10 mouse cellular contexts compared by ENCODE assay signal in the genomic region with DNA sequence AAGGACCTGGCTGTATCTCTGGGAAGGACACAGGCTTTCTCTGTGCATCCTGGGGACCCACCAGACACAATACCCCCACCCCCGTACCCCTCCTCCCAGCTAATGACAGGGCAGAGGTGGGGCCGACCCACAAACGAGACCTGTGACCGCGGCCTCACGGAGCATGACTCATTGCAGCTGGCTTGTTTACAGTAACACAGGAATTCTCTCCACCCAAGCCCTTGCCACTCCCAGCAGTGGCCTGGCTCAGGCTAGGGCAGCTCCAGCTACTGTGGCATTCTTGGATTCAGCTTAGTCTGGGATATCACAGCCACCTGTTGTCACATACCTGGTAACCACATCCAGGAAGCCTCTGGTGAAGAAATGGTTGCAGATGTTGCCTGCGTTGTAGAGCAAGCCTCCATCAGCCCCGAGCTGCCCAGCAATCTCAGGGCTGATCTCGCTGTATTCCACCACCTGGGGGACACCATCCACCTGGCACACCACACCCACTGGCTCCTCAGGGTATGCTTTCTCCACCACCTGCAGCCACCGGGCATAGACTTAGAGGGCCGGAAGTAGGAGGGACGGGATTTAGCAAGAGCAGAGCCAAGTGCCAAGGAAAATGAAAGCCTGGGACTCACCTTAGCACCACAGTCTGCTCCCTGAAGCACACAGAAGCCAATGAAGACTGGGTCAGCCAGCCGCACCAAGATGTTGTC. TPM values are rescaled to one million over a fixed set of nuclear protein-coding genes. Genes with fewer than 3 reads are reported as not detected.
DNase-seq lines count a peak whose midpoint lies in the region; ATAC-seq and TF ChIP-seq lines count a peak whose summit lies in the region.
"Had no signal": no experiment of that assay in that cellular context is flagged by ENCODE, and none has a peak within 500 bp of the region (broad histone marks: within the 10 kb centered on the region; RNA-seq: fewer than 3 reads in every experiment).

No protein-coding gene starts in this region.

- TF ChIP-seq CTCF in lung, embryonic 14.5 days (IDR thresholded peaks at IDR 0.05; ENCODE audit: low read depth) = no peak

- DNase-seq in lung, embryonic 14.5 days = peak; percentile 13
- no peak for DNase-seq in forebrain, embryonic 11.5 days (ENCODE audit: low spot score)
- DNase-seq in left cerebral cortex, postnatal 25 days (ENCODE audit: low spot score in 2 of 2) = no peak
- no peak for DNase-seq in midbrain, embryonic 10.5 days (ENCODE audit: low spot score)
- DNase-seq: thymus, postnatal 25 days had no signal

- H3K4me2 ChIP-seq in lung, embryonic 14.5 days = no peak overlapping the region
- no peak overlapping the region for H3K4me2 ChIP-seq in forebrain, embryonic 11.5 days (ENCODE audit: low read depth, low read length, severe bottlenecking)
- H3K4me2 ChIP-seq: midbrain, embryonic 12.5 days had no signal

- H3K9ac ChIP-seq in lung, embryonic 14.5 days = no peak overlapping the region
- no peak overlapping the region for H3K9ac ChIP-seq in forebrain, embryonic 11.5 days (ENCODE audit: low read length)
- H3K9ac ChIP-seq: midbrain, embryonic 12.5 days had no signal

- H3K27me3 ChIP-seq in megakaryocyte, embryonic 14.5 days (replicated peaks) = peaks cover 33% of the 10 kb centered on the region
- H3K27me3 ChIP-seq in lung, embryonic 14.5 days (ENCODE audit: insufficient read depth, low read length) = 0 out of 2 replicates have a peak, but pooled peaks cover 3% of the 10 kb centered on the region
- peaks cover 18% of the 10 kb centered on the region for H3K27me3 ChIP-seq in forebrain, embryonic 11.5 days (ENCODE audit: control insufficient read depth, insufficient read depth, low read length)
- H3K27me3 ChIP-seq in midbrain, embryonic 10.5 days (ENCODE audit: low read depth, poor library complexity, severe bottlenecking) = peaks cover 50% of the 10 kb centered on the region

- intact Hi-C loops in left cerebral cortex, postnatal 25 days (cut with DNase I) = no loop called here

- WGBS in lung, embryonic 14.5 days = 47% methylated on average over 13 of the region's 13 CpGs
- 71% methylated on average over 13 of the region's 13 CpGs for WGBS in forebrain, embryonic 11.5 days
- WGBS in midbrain, embryonic 10.5 days = 67% methylated on average over 13 of the region's 13 CpGs

- H3K27ac ChIP-seq in brown adipose tissue, adult 24 weeks (replicated peaks; ENCODE audit: low read depth, low read length) = no peak overlapping the region
- H3K27ac ChIP-seq in lung, embryonic 14.5 days (ENCODE audit: low read depth) = no peak overlapping the region
- no peak overlapping the region for H3K27ac ChIP-seq in forebrain, embryonic 11.5 days (ENCODE audit: low read depth, low read length)
- no peak overlapping the region for H3K27ac ChIP-seq in midbrain, embryonic 10.5 days (replicated peaks)
- H3K27ac ChIP-seq: midbrain, embryonic 12.5 days had no signal

- H3K4me3 ChIP-seq in megakaryocyte, embryonic 14.5 days (replicated peaks) = peak overlapping the region; percentile 95
- H3K4me3 ChIP-seq in brown adipose tissue, adult 24 weeks (ENCODE audit: insufficient read depth, low read depth, low read length) = 0 out of 2 replicates have a peak overlapping the region, but pooled peaks have one; percentile 93
- no peak overlapping the region for H3K4me3 ChIP-seq in lung, embryonic 14.5 days (ENCODE audit: low read depth, low read length)
- H3K4me3 ChIP-seq in forebrain, embryonic 11.5 days (ENCODE audit: low read depth, low read length) = no peak overlapping the region
- no peak overlapping the region for H3K4me3 ChIP-seq in midbrain, embryonic 10.5 days
- H3K4me3 ChIP-seq: midbrain, embryonic 12.5 days had no signal

- peaks cover 40% of the 10 kb centered on the region for H3K4me1 ChIP-seq in megakaryocyte, embryonic 14.5 days
- H3K4me1 ChIP-seq in brown adipose tissue, adult 24 weeks (ENCODE audit: control insufficient read depth, insufficient read depth, insufficient read length, low read length) = peaks cover 3% of the 10 kb centered on the region; the same call in 1 of the 2 replicates
- H3K4me1 ChIP-seq in lung, embryonic 14.5 days (ENCODE audit: insufficient read depth) = 0 out of 2 replicates have a peak, but pooled peaks cover 3% of the 10 kb centered on the region
- H3K4me1 ChIP-seq in forebrain, embryonic 11.5 days (replicated peaks; ENCODE audit: control insufficient read depth, insufficient read depth, low read length) = 0 out of 2 replicates have a peak, but pooled peaks cover 5% of the 10 kb centered on the region
- H3K4me1 ChIP-seq in midbrain, embryonic 10.5 days = peaks cover 14% of the 10 kb centered on the region

- no peak for ATAC-seq in megakaryocyte, adult 5-6 weeks (ENCODE audit: poor library complexity, severe bottlenecking)
- ATAC-seq in lung, embryonic 14.5 days (ENCODE audit: insufficient read depth) = no peak
- ATAC-seq in forebrain, embryonic 11.5 days (replicated peaks; ENCODE audit: low FRiP score) = no peak
- ATAC-seq: inflammation-experienced regulatory T-cells, adult 6 months had no signal

- H3K36me3 ChIP-seq in megakaryocyte, embryonic 14.5 days (replicated peaks; ENCODE audit: low read length) = peaks cover 56% of the 10 kb centered on the region
- H3K36me3 ChIP-seq in lung, embryonic 14.5 days (ENCODE audit: insufficient read depth) = no peaks in the 10 kb centered on the region
- H3K36me3 ChIP-seq in forebrain, embryonic 11.5 days (ENCODE audit: control insufficient read depth, insufficient read depth, low read length) = no peaks in the 10 kb centered on the region
- no peaks in the 10 kb centered on the region for H3K36me3 ChIP-seq in midbrain, embryonic 10.5 days
- H3K36me3 ChIP-seq: midbrain, embryonic 12.5 days had no signal

- H3K9me3 ChIP-seq in megakaryocyte, embryonic 14.5 days = no peaks in the 10 kb centered on the region
- H3K9me3 ChIP-seq in lung, embryonic 14.5 days (ENCODE audit: low read depth, low read length) = no peaks in the 10 kb centered on the region
- no peaks in the 10 kb centered on the region for H3K9me3 ChIP-seq in forebrain, embryonic 11.5 days (ENCODE audit: control insufficient read depth, low read length)
- H3K9me3 ChIP-seq in midbrain, embryonic 10.5 days (replicated peaks) = no peaks in the 10 kb centered on the region
- H3K9me3 ChIP-seq: midbrain, embryonic 12.5 days had no signal

RNA-seq across cellular contexts. Expression of gene Uap1l1, which starts 1.9 kb away (rescaled TPM):
- polyA plus RNA-seq in megakaryocyte, embryonic 14.5 days (2012; ENCODE audit: insufficient read depth, low replicate concordance) = 12.1 and 13.3 TPM in 2 replicates
- total RNA-seq in megakaryocyte, adult 5-6 weeks (2015) = 34.4 and 36.0 TPM in 2 replicates
- 11.0 and 12.6 TPM in 2 replicates for total RNA-seq in megakaryocyte, adult 5-6 weeks (2017)
- 6.1 and 9.1 TPM in 2 replicates for polyA plus RNA-seq in brown adipose tissue, adult 24 weeks (2012; ENCODE audit: insufficient read depth, insufficient read length, missing spikeins)
- polyA plus RNA-seq in lung, embryonic 14.5 days (2014; fragmentation: Nextera tagmentation; extraction: Ambion mirVana) = 17.4 and 20.1 TPM in 2 replicates
- 3.1 and 5.4 TPM in 2 replicates for polyA plus RNA-seq in forebrain, embryonic 11.5 days (2014; fragmentation: Nextera tagmentation; extraction: Ambion mirVana)
- total RNA-seq in left cerebral cortex, postnatal 25 days (2021) = 10 to 100 TPM; 11.3 to 14.0 TPM
- polyA plus RNA-seq in midbrain, embryonic 10.5 days (2016; fragmentation: Nextera tagmentation; extraction: Ambion mirVana) = 6.0 and 8.4 TPM in 2 replicates

RNA-seq across cellular contexts. Expression of gene Dpp7, which starts 7.5 kb away (rescaled TPM):
- 4.3 and 4.4 TPM in 2 replicates for polyA plus RNA-seq in megakaryocyte, embryonic 14.5 days (2012; ENCODE audit: insufficient read depth, low replicate concordance)
- total RNA-seq in megakaryocyte, adult 5-6 weeks (2015) = 25.1 and 30.5 TPM in 2 replicates
- 27.8 and 50.7 TPM in 2 replicates for total RNA-seq in megakaryocyte, adult 5-6 weeks (2017)
- 11.1 and 15.0 TPM in 2 replicates for polyA plus RNA-seq in brown adipose tissue, adult 24 weeks (2012; ENCODE audit: insufficient read depth, insufficient read length, missing spikeins)
- polyA plus RNA-seq in lung, embryonic 14.5 days (2014; fragmentation: Nextera tagmentation; extraction: Ambion mirVana) = 13.9 and 16.6 TPM in 2 replicates
- 20.1 and 20.5 TPM in 2 replicates for polyA plus RNA-seq in forebrain, embryonic 11.5 days (2014; fragmentation: Nextera tagmentation; extraction: Ambion mirVana)
- total RNA-seq in left cerebral cortex, postnatal 25 days (2021) = 10 to 100 TPM; 28.2 to 33.2 TPM
- 16.2 and 20.2 TPM in 2 replicates for polyA plus RNA-seq in midbrain, embryonic 10.5 days (2016; fragmentation: Nextera tagmentation; extraction: Ambion mirVana)

RNA-seq across cellular contexts. Expression of gene Sapcd2, which starts 8.5 kb away (rescaled TPM):
- polyA plus RNA-seq in megakaryocyte, embryonic 14.5 days (2012; ENCODE audit: insufficient read depth, low replicate concordance) = 26.7 and 29.9 TPM in 2 replicates
- total RNA-seq in megakaryocyte, adult 5-6 weeks (2015) = 4.9 and 5.5 TPM in 2 replicates
- total RNA-seq in megakaryocyte, adult 5-6 weeks (2017) = 3.6 and 4.6 TPM in 2 replicates
- not detected in 2 replicates for polyA plus RNA-seq in brown adipose tissue, adult 24 weeks (2012; ENCODE audit: insufficient read depth, insufficient read length, missing spikeins)
- polyA plus RNA-seq in lung, embryonic 14.5 days (2014; fragmentation: Nextera tagmentation; extraction: Ambion mirVana) = 42.0 and 45.5 TPM in 2 replicates
- polyA plus RNA-seq in forebrain, embryonic 11.5 days (2014; fragmentation: Nextera tagmentation; extraction: Ambion mirVana) = 79.0 and 85.0 TPM in 2 replicates
- total RNA-seq in left cerebral cortex, postnatal 25 days (2021) = 1 to 10 TPM; 1.9 to 2.5 TPM
- polyA plus RNA-seq in midbrain, embryonic 10.5 days (2016; fragmentation: Nextera tagmentation; extraction: Ambion mirVana) = 73.4 and 86.4 TPM in 2 replicates

RNA-seq across cellular contexts. Expression of gene Man1b1, which starts 31.5 kb away (rescaled TPM):
- 4.4 and 13.9 TPM in 2 replicates for polyA plus RNA-seq in megakaryocyte, embryonic 14.5 days (2012; ENCODE audit: insufficient read depth, low replicate concordance)
- 14.8 TPM in 2 replicates for total RNA-seq in megakaryocyte, adult 5-6 weeks (2015)
- total RNA-seq in megakaryocyte, adult 5-6 weeks (2017) = 36.8 and 40.8 TPM in 2 replicates
- polyA plus RNA-seq in brown adipose tissue, adult 24 weeks (2012; ENCODE audit: insufficient read depth, insufficient read length, missing spikeins) = 11.3 and 16.0 TPM in 2 replicates
- 70.9 and 76.4 TPM in 2 replicates for polyA plus RNA-seq in lung, embryonic 14.5 days (2014; fragmentation: Nextera tagmentation; extraction: Ambion mirVana)
- polyA plus RNA-seq in forebrain, embryonic 11.5 days (2014; fragmentation: Nextera tagmentation; extraction: Ambion mirVana) = 75.7 and 77.8 TPM in 2 replicates
- total RNA-seq in left cerebral cortex, postnatal 25 days (2021) = 10 to 100 TPM; 55.0 to 59.5 TPM
- 55.6 and 62.8 TPM in 2 replicates for polyA plus RNA-seq in midbrain, embryonic 10.5 days (2016; fragmentation: Nextera tagmentation; extraction: Ambion mirVana)

RNA-seq across cellular contexts. Expression of gene Entpd2, which starts 32.0 kb away (rescaled TPM):
- polyA plus RNA-seq in megakaryocyte, embryonic 14.5 days (2012; ENCODE audit: insufficient read depth, low replicate concordance) = 1.3 TPM in 1 of 2 replicates, not detected in the other
- not detected in 2 replicates for total RNA-seq in megakaryocyte, adult 5-6 weeks (2015)
- total RNA-seq in megakaryocyte, adult 5-6 weeks (2017) = not detected in 2 replicates
- polyA plus RNA-seq in brown adipose tissue, adult 24 weeks (2012; ENCODE audit: insufficient read depth, insufficient read length, missing spikeins) = 11.3 and 18.4 TPM in 2 replicates
- polyA plus RNA-seq in lung, embryonic 14.5 days (2014; fragmentation: Nextera tagmentation; extraction: Ambion mirVana) = 0.92 and 1.2 TPM in 2 replicates
- 0.23 TPM in 1 of 2 replicates, not detected in the other for polyA plus RNA-seq in forebrain, embryonic 11.5 days (2014; fragmentation: Nextera tagmentation; extraction: Ambion mirVana)
- total RNA-seq in left cerebral cortex, postnatal 25 days (2021) = 10 to 100 TPM; 11.7 to 13.2 TPM
- 0.26 TPM in 1 of 2 replicates, not detected in the other for polyA plus RNA-seq in midbrain, embryonic 10.5 days (2016; fragmentation: Nextera tagmentation; extraction: Ambion mirVana)

Comparison
In these comparisons a context has a peak if more than half of its experiments do, and no peak if none do; other contexts are left out.
1. H3K4me3 ChIP-seq: peak in megakaryocyte, embryonic 14.5 days (single experiment) and brown adipose tissue, adult 24 weeks (single experiment); none in lung, embryonic 14.5 days (single experiment), forebrain, embryonic 11.5 days (single experiment) and midbrain, embryonic 10.5 days (single experiment).
2. RNA of gene Sapcd2, which starts 8.5 kb away (polyA plus RNA-seq): 79.0 to 85.0 TPM in forebrain, embryonic 11.5 days, 73.4 to 86.4 TPM in midbrain, embryonic 10.5 days, 42.0 to 45.5 TPM in lung, embryonic 14.5 days and 26.7 to 29.9 TPM in megakaryocyte, embryonic 14.5 days; not detected in brown adipose tissue, adult 24 weeks; every median in the first group is over 10 times any median in the second.